Mouse (Mus musculus) T-helper 17 cell (primary cell): ENCODE data around the gene E130208F15Rik.

Experiments used
- in situ Hi-C, 2 experiments: fragments of 300-600 bp; cut with MboI, MseI; formaldehyde crosslinking; loops; 1 replicate in 1 of 2; 2 replicates in 1 of 2; pipeline ENCODE4 v1.15.1; 2025; ENCODE audit warnings: high pct_unique_total_duplicates in 2 of 2

The E130208F15Rik gene

DNA sequence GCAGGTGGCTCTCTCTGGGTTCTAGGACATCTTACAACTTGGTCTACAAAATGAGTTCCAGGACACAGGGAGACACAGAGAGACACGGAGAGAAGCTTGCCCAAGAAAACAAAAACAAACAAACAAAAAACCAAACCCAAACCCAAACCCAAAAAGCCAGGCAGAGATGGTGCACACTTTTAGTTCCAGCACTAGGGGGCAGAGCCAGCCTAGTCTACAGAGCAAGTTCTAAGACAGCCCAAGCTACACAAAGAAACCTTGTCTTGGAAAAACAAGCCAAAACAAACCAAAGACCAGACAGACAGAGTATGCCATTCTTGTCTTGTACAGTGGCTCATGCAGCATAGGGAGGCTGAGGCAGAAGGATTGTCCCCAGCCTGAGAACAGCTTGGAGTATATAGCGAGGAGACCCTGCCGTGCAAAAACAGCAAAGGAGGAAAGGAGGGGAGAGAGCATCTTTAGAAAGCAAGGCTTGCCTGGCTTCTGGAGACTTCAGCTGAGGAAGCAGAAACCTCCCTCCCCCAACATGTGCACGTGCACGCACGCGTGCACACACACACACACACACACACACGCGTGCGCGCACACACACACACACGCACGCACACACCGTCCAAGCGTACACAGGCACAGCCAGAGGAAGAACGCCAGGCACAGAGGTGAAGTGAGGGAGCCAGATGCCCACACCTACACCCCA is 15.3 kb upstream of the E130208F15Rik start:
- in situ Hi-C loops: no loop called here

DNA sequence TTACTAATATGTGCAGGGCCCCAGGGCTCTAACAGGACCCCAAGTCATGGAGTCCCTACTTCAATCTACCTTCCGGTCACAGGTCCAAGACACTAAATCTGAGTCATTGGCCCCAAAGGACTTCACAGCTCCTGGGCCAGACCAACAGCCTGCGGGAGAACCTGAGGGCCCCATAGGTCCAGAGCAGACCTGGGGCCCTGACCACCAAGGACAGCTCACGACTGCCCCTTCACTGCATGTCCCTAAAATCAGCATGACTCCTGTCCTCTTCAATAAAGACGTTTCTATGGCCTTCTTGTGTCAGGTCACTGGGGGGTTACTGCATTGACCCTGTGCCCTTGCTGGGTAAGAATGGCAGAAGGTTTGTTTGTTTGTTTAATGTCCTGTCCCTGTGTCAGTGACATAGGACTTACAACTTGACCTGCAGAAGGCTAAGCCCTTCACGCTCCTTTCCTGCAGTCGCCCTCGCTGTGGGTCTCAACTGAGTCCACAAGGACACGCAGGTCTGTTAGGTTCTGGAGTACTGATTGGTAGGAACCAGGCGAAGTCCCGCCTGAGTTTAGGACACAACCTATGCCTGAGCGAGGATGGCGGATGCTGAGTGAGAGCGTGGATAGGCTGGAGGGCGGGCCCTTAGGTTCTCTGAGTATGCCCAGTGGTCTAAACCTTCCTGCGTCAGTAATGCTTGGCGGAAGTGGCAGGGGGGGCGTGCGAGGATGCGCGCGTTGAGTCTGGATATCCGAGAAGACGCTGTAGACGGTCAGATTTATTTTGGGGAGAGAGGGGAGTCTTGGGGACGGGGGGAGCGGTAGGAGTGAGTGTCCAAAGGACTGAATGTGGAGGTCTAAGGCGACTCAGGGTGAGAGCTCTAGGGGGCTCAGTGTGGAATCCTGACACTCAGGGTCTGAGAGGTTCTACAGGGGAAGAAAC is 13.2 kb upstream of the E130208F15Rik start, which contains the start of gene Alkbh6:
Gene Alkbh6 (plus strand): TSS at position 642 of the 930 bp plus-strand sequence.
- in situ Hi-C loops: no loop called here

DNA sequence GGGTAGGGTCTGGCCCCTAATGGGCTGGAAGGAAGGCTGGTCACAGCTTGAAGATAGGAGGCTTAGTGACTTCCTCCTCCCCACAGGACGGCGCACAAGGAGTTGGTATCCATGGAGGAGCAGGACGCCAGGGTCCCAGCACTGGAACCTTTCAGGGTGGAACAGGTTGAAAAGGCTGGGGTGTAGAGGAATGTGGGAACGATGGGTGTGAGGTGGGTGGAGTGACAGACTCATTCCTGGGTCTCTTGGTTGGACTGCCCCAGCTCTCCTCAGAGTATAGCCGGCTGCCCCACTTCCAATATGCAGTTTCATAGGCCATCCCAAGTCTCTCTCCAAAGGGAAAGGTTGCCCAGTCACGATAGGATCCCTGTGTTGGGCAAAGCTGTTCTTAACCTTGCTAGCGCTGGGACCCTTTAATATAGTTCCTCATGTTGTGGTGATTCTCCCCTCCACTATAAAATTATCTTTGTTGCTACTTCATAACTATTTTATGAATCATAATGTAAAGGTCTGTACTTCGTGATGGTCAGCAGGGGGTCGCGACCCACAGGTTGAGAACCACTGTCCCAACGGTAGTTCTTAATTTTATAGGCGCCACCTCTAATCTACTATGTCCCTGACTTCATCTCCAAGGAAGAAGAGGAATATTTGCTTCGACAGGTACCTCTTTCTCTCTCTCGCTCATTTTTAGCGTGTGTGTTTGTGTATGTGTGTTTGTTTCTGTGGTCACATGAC is 12.0 kb upstream of the E130208F15Rik start:
- in situ Hi-C loops: no loop called here

DNA sequence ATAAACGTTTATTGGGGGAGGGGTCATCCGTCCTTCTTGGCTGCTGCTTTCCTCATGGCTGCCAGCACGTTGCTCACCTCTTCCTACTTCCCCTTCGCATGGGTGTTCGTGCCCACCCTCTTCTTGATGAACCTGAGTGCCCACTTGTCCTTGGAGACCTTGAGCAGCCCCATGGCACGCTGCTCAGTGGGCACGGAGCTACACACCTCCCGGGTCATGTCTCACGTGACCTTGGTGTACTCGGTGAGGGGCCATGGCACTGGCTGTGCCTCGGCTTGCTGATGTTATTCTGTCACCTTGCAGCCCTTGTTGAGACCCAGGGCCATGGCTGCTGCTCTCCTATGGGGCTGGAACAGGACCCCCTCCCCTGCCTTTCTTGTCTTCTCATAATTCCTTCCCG is 11.4 kb upstream of the E130208F15Rik start:
- in situ Hi-C loops: no loop called here

DNA sequence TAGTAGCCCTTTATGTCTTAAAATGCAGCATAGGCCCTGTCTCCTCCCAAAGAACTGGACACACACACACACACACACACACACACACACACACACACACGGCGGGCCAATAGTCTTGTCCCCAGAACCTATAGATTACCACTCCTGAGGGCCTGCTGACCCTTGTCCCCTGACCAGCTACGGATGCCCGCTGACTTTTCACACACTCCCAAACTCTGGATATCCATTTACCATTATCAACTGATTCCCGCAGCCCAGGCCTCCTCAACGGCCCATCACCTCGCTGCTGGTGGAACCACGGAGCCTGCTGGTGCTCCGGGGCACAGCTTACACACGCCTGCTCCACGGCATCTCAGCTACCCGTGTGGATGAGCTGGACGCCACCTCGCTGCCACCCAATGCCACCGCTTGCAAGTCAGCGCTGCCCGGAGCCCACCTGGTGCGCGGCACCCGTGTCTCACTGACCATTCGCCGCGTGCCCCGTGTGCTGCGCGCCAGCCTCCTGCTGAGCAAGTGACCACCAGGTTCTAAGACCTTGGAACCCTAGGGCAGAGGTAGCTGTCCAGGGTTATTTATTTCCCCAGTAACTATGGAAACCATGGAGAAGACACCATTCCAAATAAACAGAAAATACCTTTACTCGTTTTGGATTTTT is 7.7 kb upstream of the E130208F15Rik start:
- in situ Hi-C loops: no loop called here

DNA sequence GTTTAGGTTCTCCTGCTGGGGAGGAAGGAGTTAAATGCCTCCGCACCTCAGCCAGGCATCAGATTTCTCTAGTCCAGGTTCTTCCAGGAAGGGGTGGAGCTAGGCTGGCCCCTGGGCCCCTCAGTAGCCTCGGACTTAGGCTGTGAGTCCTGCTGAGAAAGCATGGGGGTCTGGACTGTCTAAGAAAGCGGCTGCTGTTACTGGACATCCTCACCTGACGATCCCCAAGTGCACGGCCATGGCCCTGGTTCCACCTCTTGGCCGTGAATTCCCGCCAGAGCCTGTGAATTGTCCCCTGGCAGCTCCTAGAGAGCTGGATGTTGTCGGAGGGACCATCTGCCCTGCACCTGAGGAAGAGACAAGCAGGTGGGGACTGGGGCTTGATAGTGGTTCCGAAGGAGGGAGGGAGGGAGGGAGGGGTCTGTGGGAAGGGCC is 6.8 kb upstream of the E130208F15Rik start, which contains the start of gene Syne4:
Gene Syne4 (plus strand): TSS at position 87 of the 435 bp plus-strand sequence.
- in situ Hi-C loops: no loop called here

DNA sequence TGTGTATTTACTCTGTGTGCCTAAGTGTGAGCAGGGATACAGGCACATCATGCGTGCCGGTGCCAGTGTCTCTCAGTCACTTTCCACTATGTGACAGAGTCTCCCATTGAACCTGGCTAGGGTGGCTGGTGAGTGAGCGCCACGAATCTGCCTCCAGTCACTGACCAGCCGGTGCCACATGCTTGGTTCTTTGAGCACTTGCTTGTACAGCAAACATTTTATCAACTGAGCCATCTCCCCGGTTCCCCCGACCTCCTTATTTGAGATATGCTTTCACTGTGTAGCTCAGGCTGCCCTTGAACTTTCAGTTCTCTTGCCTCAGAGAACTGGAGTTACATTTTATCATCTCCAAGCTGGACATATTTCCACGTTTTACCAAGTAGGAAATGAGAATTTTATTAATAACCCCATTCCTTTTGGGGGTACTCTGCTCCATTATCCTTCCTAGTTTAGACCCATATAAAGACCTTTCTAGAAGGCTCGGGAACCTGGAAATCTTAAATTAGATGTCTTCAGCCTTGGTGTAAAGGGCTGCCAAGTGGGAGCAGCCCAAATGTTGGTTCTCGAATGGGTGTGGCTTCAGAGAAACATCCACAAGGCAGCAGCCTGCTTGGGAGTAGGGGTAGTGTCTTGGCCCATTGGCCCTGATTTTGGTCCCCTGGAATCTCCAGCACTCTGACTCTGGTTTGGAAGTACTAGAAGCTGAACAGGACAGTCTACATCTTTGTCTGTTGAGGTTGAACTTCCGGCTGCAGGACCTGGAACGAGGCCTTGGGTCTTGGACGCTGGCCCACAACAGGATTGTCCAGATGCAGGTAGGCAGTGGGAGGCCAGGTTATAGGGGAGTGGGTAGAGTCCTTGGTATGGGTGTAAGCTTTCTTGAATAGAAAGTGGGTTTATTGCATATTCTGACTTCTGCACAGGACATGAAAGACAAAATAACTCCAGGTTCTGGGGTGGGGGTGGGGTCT is 5.7 kb upstream of the E130208F15Rik start:
- in situ Hi-C loops: no loop called here

DNA sequence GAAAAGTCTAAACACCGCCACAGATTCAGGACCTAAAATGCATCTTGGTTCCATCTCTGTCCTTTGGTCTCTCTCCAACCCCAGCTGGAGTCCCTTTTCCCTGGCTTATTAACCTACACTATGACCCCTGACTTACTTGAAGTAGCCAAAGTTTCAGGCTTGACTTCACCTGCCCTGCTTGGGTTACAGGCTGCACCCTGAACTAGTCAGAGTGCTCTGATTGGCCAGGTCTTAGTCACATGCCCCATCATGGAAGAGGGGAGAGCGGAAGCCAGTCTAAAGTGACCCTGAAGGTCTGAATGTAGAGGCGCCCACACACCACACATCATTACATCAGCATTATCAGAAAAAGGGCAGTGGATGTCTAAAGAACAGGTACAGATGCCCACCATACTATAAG is 3.4 kb upstream of the E130208F15Rik start:
- in situ Hi-C loops: no loop called here

DNA sequence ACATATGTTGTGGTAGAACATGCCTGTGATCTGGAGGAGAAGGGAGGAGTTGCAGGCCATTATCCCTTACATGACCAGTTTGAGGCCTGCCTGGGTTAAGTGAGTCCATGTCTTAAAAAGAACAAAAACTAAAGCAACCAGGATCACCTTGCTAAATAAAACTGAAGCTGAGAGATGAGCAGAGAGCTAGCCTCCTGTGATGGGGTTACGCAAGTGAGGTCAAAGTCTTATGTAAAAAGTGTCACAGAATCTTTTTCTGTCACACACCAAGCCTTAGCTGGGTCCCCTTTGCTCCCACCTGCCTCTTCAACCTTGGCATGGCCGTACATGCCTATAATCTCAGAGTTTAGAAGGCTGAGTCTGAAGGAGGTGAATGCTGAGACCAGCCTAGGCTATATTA is 594 bp upstream of the E130208F15Rik start:
- in situ Hi-C loops: no loop called here

DNA sequence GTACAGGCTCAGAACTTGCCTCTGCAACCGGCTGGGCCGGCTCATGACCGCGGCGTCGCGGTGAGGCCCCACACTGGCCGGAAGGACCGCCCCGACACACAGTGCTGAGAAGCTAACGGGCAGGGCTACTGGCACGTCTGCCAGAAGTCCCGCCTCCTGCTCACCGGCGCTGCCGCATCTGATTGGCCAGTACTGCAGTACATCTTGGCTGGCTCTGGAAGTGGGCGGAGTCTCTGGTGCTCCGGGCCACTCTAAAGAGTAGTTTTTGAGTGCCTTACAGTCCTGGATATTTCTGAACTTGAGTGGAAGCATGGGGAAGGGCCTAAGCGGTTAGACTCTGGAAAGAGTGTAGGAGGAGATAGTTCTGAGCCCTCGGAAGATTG is 736 bp downstream of the E130208F15Rik start:
- in situ Hi-C loops: no loop called here

DNA sequence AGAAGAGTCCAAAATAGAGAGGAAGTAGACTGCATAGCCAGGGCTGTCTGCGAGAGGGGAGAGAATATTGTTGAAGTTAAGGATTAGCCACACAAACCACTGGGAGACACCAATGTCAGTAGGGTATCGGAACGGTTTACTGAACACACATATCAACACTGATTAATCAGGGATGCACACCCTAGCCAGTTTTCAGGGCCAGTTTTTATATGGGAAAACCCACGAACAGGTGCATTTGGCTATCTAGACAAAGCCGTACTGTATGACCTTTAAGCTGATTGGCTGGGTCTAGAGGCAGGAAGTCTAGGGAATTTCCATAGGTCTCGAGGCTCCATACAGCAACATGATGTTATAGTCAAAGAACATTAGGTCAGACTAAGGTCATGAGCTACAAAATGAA is 1.3 kb downstream of the E130208F15Rik start:
- in situ Hi-C loops: no loop called here

DNA sequence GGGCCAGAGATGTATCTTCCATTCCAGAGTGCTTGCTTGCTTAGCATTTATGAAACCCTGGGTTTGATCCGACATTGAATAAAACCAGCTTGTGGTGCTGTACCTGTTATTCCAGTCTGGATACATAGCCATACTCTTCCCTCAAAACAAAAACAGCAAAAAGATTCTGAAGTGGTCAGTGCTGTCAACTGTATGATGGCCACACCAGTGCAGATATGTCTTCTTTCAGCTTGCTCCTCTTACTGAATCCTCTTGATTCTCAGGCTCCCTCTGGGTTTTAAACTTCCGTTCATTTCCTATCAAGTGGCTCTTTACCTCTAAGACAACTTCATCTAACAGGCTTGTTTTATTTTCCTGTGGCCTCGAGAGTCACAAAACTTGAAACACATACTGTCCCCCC is 2.3 kb downstream of the E130208F15Rik start, which contains the start of gene Sdhaf1:
Gene Sdhaf1 (minus strand): TSS at position 101 of the 400 bp plus-strand sequence.
- in situ Hi-C loops: no loop called here

DNA sequence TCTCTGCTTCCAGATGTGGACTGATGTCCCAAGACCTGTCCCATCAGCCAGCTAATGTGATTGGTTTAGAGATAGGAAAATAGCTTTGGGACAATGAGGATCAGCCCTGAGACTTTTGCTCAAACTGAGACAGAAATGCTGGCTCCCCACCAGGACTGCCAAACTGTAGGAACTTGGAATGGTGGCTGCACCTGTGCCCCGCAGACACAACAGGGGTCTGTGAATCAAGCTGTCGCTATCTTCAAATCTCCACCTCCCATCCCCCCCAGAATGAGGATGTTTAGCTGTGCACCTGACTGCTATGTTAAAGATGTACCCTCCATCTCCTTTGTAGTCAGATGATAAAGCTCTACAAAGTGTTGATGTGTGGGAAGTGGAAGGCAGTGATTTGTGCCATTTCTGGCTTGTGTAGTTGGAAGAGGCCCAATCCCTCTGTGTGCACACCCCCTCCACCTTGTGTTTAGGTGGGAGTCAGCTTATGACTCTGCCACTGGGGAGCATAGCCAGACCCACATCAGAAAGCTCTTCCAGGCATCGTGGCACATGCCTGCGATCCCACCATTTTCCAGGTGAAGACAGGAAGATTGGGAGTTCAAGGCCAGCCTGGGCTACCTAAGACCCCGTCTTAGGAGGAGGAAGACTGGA is 2.9 kb downstream of the E130208F15Rik start:
- in situ Hi-C loops: no loop called here

DNA sequence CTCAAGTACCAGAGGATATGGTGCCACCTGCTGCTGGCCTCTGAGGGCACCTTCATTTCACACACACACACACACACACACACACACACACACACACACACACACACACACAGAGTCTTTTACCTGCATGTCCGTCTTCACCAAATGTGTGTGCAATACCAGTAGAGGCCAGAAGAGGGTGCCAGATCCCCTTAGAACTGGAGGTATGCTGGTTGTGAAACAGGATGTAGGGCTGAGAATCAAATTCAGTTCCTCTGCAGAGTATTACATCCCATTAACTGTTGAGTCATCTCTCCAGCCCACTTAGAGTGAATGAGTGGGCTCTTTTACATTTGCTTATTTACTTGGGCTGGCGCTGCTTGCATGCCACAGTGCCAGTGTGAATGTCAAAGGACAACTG is 3.8 kb downstream of the E130208F15Rik start:
- in situ Hi-C loops: no loop called here

DNA sequence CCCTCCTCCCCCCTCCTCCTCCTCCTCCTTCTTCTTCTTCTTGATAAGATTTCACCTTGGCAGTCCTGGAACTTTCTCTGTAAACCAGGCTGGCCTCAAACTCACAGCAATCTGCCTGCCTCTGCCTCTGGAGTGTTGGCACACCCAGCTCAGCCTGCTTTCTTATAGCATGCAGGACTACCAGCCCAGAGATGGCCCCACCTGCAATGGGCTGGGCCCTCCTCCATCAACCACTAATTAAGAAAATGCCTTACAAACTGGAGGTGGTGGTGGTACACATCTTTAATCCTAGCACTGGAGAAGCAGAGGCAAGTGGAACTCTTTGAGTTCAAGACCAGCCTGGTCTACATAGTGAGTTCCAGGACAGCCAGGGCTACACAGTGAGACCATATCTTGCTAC is 4.9 kb downstream of the E130208F15Rik start:
- in situ Hi-C loops: no loop called here

DNA sequence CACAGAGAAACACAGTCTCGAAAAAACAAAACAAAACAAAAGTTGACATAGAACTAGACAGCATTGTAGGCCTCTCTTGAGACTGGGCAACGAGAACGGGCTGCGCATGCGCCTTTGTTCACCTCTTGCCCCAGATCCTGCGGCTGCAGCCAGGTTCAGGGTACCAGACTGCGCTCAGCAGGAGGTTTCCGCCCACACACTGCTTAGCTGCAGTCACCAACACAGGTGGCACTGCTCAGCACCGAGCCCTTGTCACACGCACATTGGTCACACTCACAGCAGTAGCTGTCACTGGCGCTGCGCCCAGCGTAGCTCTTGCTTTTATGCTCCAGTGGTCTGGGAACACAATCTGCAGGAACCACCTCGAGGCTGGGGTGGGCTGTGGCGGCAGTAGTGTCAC is 5.6 kb downstream of the E130208F15Rik start:
- in situ Hi-C loops: no loop called here

DNA sequence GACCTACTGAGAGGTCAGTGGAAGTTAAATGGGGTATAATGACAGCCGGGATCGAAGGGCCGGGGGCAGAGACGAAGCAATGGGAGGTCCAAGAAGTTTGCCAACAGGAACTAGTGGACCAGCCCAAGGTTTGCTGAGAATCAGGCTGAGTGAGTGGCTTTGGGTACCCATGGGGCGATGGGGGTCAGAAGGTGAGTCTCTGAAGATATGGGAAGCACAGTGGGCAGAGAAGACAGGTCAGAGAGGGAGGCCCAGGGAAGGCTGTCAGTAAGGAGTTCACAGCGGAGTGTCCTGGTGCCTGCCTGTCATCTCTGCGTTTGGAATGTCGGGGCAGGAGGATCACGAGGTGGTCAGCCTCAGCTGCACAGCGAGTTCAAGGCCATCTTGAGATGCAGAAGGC is 6.8 kb downstream of the E130208F15Rik start:
- in situ Hi-C loops: no loop called here

DNA sequence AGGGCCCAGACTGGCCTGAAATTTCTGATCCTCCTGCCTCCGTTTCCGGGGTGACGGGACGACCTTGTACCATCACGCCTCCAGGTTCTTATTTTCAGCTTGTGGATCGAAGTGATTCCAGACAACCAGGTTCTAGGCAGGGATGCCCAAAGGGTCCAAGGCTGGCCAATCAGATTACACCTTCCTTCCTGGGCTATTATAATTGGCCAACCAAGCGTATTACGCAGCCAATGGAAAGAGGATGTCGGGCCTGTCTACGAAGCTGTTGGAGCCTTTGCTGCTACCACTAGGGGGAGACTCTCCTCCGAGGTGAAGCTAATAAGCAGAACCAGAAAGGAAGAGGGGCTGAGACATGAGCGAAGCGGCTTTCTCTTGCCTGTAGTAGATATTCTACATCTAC is 10.3 kb downstream of the E130208F15Rik start:
- in situ Hi-C loops: no loop called here

DNA sequence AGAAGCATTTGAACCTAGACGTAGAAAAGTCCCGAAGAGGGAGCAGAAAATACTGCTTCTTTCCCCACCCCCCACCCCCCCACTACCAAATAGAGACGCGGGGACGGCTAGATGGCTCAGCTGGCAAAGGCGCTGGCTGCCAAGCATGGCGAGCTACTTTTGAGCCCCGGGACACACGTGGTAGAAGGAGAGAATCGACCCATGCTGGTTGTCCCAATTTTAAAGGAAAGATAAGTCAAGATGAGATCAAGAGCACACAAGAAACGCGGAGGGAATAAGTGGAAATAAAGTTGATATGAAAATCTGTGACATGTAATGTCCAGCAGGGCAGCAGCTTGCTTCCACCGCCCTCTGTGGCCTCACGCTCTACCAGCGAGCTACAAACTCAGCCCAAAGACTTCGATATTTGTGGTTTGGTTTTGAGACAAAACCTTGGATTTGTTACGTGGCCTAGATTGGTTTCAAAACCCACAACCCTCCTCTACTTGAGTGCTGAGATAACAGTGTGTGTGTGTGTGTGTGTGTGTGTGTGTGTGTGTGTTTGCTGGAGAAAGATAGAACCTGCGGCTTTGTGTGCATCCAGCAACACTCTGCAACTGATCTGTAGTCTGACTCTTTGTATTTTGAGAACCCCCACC is 11.2 kb downstream of the E130208F15Rik start:
- in situ Hi-C loops: no loop called here
